Mouse (Mus musculus) lung, embryonic 14.5 days (tissue): ENCODE results near the gene U2af1. TPM values are rescaled to one million over a fixed set of nuclear protein-coding genes. Genes with fewer than 3 reads are reported as not detected.
A peak's percentile ranks its signal among the peaks of the same experiment; 100 is the strongest.

Experiments
- ATAC-seq: fragments of 200-750 bp; cut with Nextera tagmentation; 2 replicates; pipeline ENCODE4 v1.8.0; 2017; ENCODE audit warnings: mild to moderate bottlenecking, moderate TSS enrichment, moderate library complexity; ENCODE audit not compliant: insufficient read depth
- DNase-seq: peaks from one replicate; pipeline ENCODE4 v3.0.0-alpha.2; 2015
- H3K27ac ChIP-seq: fragments of 300-500 bp; sonication (generic); 2 replicates; pipeline ENCODE4 v1.5.1; 2014; ENCODE audit warnings: low read depth, mild to moderate bottlenecking, moderate library complexity
- H3K27me3 ChIP-seq: fragments of 300-500 bp; sonication (generic); 2 replicates; pipeline ENCODE4 v1.6.1; 2014; ENCODE audit warnings: low read length, control low read depth; ENCODE audit not compliant: insufficient read depth
- H3K36me3 ChIP-seq: fragments of 300-500 bp; sonication (generic); 2 replicates; pipeline ENCODE4 v1.6.1; 2014; ENCODE audit warnings: control low read depth; ENCODE audit not compliant: insufficient read depth
- H3K4me1 ChIP-seq: fragments of 300-500 bp; sonication (generic); 2 replicates; pipeline ENCODE4 v1.6.1; 2014; ENCODE audit warnings: antibody characterized with exemption, control low read depth; ENCODE audit not compliant: insufficient read depth
- H3K4me2 ChIP-seq: fragments of 300-500 bp; sonication (generic); 2 replicates; pipeline ENCODE4 v1.6.1; 2014; ENCODE audit warnings: mild to moderate bottlenecking
- H3K4me3 ChIP-seq: fragments of 300-500 bp; sonication (generic); 2 replicates; pipeline ENCODE4 v1.5.1; 2014; ENCODE audit warnings: low read depth, low read length
- H3K9ac ChIP-seq: fragments of 300-500 bp; sonication (generic); 2 replicates; pipeline ENCODE4 v1.6.1; 2014
- H3K9me3 ChIP-seq: fragments of 300-500 bp; sonication (generic); 2 replicates; pipeline ENCODE4 v1.6.1; 2016; ENCODE audit warnings: low read depth, low read length, control low read depth
- CTCF ChIP-seq: IDR thresholded peaks from 2 replicates; pipeline ENCODE4 v1.5.1; 2016; ENCODE audit warnings: antibody characterized with exemption, low read depth
- WGBS: fragments of 180-500 bp; shearing (Covaris S2); extraction: QIAGEN DNeasy Blood & Tissue Kit; methylation state at CpG from one replicate; pipeline ENCODE4 v1.1.7; 2014; 5-methylcytosine and 5-hydroxymethylcytosine counted together
- polyA plus RNA-seq: library from polyadenylated mRNA; unstranded; fragments of >200 nt; fragmentation: Nextera tagmentation; extraction: Ambion mirVana; gene quantifications from 2 replicates; pipeline ENCODE4 v1.2.1, GENCODE M21; 2014

The U2af1 gene
- polyA plus RNA-seq, 1 experiment from 2014 or later: 202 TPM

DNA sequence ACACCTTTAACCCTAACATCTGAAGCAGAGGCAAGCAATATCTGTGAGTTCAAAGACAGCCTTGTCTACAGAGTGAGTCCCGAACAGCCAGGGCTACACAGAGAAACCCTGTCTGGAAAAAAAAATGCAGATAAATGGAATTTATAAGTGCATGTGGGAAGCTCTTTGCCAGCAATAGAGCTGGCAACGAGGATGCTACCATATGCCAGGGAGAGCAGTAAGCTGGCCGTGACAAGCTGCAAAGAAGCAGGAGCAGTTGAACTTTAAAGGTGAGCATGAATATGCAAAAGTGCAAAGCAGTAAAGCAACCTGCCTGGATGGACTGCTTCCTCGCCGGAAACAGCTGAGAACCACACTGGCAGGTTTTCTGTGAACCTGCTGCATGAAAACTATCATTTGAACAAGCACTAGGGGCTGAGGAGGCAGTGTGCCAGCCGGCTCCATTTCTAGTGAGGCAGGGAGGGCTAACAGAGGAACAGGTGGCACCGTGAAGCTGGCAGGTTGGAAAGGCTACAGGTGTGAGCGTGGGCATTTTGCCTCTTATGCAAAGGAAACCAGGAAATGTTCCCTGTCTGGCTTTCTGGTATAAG is 2.1 kb upstream of the U2af1 start:
- no peak for TF ChIP-seq CTCF
- DNase-seq: no peak
- Histone ChIP-seq H3K27me3 (no peaks in the 10 kb centered on the region), H3K27ac (no peak overlapping the region), H3K4me1 (peaks cover 6% of the 10 kb centered on the region), H3K4me2 (no peak overlapping the region), H3K9me3 (no peaks in the 10 kb centered on the region), H3K36me3 (peaks cover 15% of the 10 kb centered on the region), H3K4me3 (no peak overlapping the region), H3K9ac (no peak overlapping the region)
- no peak for ATAC-seq
- WGBS: 71% methylated on average over 8 of the region's 8 CpGs

GRCm38 (mm10) chr17:31658136-31658467 is 590 bp downstream of the U2af1 start:
- Histone ChIP-seq H3K9me3 (no peaks in the 10 kb centered on the region), H3K4me2 (peak overlapping the region; percentile 77), H3K4me3 (peak overlapping the region; percentile 91), H3K9ac (peak overlapping the region; percentile 97), H3K27me3 (no peaks in the 10 kb centered on the region), H3K27ac (peak overlapping the region; percentile 86), H3K4me1 (peaks cover 6% of the 10 kb centered on the region), H3K36me3 (peaks cover 41% of the 10 kb centered on the region)
- DNase-seq (peak; percentile 22), ATAC-seq (no peak)
- TF ChIP-seq CTCF: no peak
- WGBS: under 1% methylated on average over 27 of the region's 27 CpGs

DNA sequence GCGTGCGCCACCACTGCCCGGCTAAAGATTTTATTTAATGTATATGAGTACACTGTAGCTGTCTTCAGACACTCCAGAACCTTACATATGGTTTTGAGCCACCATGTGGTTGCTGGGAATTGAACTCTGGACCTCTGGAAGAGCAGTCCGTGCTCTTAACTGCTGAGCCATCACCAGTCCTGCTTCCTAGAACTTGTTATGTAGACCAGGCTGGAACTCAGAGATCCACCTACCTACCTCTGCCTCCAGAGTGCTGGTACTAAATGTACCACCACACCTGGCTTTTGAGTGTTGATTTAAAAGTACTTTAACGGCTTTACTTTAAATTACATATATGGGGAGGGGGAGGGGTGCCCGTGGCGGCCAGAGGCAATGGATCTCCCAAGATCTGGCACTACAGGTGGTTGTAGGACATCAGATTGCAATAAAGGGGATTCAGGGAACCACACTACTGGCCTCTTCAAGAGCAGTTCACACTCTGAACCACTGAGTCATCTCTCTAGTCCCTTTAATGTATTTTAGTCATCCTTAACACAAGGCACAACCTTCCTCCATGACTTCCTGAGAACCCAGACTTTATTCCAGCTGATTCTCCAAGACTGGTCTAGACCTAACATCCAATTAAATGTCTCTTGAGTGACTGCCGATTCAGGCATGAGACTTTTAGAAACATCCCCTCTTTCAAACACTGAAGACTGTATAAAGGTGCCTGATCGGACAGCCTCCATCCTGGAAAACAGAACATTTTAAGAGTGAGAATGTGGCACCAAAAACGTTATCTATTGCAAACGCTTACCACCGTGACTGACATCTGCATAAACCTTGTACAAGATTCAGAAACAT is 1.3 kb downstream of the U2af1 start:
- Histone ChIP-seq H3K27ac (no peak overlapping the region), H3K4me2 (peak overlapping the region; percentile 77), H3K9ac (peak overlapping the region; percentile 97), H3K36me3 (peaks cover 48% of the 10 kb centered on the region), H3K4me1 (peaks cover 6% of the 10 kb centered on the region), H3K9me3 (no peaks in the 10 kb centered on the region), H3K27me3 (no peaks in the 10 kb centered on the region), H3K4me3 (peak overlapping the region; percentile 91)
- ATAC-seq (no peak), DNase-seq (no peak)
- WGBS: 40% methylated on average over 12 of the region's 12 CpGs
- no peak for TF ChIP-seq CTCF

- Histone ChIP-seq H3K9me3 (no peaks in the 10 kb centered on the region), H3K4me2 (peak overlapping the region; percentile 77; the same call in 1 of the 2 replicates), H3K27me3 (no peaks in the 10 kb centered on the region), H3K9ac (no peak overlapping the region), H3K36me3 (peaks cover 55% of the 10 kb centered on the region), H3K4me3 (no peak overlapping the region), H3K27ac (no peak overlapping the region), H3K4me1 (peaks cover 6% of the 10 kb centered on the region)
- ATAC-seq: no peak
- WGBS: 87% methylated on average over 5 of the region's 5 CpGs
- no peak for TF ChIP-seq CTCF
- no peak for DNase-seq
Observed at GRCm38 (mm10) chr17:31656682-31657081, 2.0 kb downstream of the U2af1 start.

DNA sequence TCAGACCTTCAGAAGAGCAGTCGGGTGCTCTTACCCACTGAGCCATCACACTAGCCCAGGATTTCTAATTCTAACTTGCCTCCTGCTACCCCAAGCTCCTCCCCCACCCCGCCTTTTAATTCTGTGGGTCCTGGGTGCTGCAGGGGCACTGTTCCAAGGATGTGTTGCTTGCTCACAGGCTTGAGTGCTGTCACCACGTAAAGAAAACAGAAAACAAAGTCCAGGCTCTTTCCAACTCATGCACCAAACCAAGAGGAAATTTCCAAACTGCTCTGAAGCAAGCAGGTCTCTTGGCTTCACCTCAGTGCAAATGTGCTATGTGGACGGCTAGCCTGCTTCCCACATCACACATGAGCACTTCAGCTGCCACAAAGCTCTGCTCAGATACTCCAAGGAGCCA is 3.3 kb downstream of the U2af1 start:
- Histone ChIP-seq H3K9ac (no peak overlapping the region), H3K27me3 (no peaks in the 10 kb centered on the region), H3K4me1 (peaks cover 6% of the 10 kb centered on the region), H3K4me2 (no peak overlapping the region), H3K36me3 (peaks cover 68% of the 10 kb centered on the region), H3K27ac (no peak overlapping the region), H3K9me3 (no peaks in the 10 kb centered on the region), H3K4me3 (no peak overlapping the region)
- no peak for TF ChIP-seq CTCF
- no peak for ATAC-seq
- 69% methylated on average over 4 of the region's 4 CpGs for WGBS
- DNase-seq: no peak

DNA sequence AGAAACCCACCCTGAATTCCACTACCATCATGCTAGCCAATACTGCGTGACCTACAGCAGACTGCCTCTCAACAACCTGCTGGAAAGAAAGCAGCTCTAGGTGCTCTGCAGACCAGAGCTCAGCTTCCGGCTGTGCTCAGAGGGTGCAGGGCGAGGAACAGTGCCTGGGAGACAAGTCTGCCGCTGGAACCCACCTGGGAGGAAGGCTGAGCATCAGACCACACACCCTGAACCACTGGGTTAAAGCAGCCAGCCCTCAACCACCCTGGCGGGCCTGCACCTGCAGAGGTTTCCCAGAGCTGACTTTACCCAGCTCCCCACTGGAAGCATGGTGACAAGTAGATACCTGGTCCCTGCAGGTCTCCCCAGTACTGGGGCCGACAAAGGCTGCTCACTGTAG is 5.4 kb downstream of the U2af1 start:
- Histone ChIP-seq H3K9me3 (no peaks in the 10 kb centered on the region), H3K4me1 (peaks cover 4% of the 10 kb centered on the region), H3K4me3 (no peak overlapping the region), H3K27ac (no peak overlapping the region; the same call in 1 of the 2 replicates), H3K9ac (no peak overlapping the region), H3K36me3 (peaks cover 89% of the 10 kb centered on the region), H3K4me2 (no peak overlapping the region), H3K27me3 (no peaks in the 10 kb centered on the region)
- no peak for TF ChIP-seq CTCF
- ATAC-seq (0 out of 2 replicates have a peak, but pooled peaks have one; percentile 57), DNase-seq (no peak)
- 74% methylated on average over 6 of the region's 6 CpGs for WGBS

DNA sequence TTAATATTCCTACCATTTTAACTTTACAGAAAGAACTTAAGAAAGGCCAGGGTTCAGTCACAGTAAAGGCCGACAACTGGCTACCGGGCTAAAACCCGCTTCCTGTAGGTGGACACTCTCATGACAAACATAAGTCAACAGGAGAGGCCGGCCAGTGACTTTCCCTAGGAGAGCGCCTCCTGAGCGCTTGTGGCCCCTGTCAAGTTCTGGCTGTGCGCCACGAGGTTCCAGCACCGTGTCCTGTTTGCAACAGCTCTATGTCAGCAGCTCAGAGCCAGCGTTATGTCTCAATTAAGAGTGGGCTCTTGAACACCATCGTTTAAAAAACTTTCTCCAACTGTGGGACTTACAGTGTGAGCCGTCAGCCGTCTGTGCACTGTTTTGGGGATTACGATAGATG is 6.5 kb downstream of the U2af1 start:
- H3K4me2 ChIP-seq: no peak overlapping the region
- no peak overlapping the region for H3K27ac ChIP-seq
- no peaks in the 10 kb centered on the region for H3K9me3 ChIP-seq
- H3K9ac ChIP-seq: no peak overlapping the region
- 78% methylated on average over 14 of the region's 14 CpGs for WGBS
- H3K27me3 ChIP-seq: no peaks in the 10 kb centered on the region
- H3K4me1 ChIP-seq: peaks cover under 1% of the 10 kb centered on the region
- ATAC-seq (no peak), DNase-seq (no peak)
- no peak for TF ChIP-seq CTCF
- peaks cover 97% of the 10 kb centered on the region for H3K36me3 ChIP-seq
- H3K4me3 ChIP-seq: no peak overlapping the region
